Mouse (Mus musculus) G1E (cell line): ENCODE data around the gene Vps13d. TPM values are rescaled to one million over a fixed set of nuclear protein-coding genes. Genes with fewer than 3 reads are reported as not detected.

Source experiments
- ATAC-seq: 2 replicates; pipeline ENCODE4 v1.8.0; 2016; ENCODE audit warnings: mild to moderate bottlenecking; ENCODE audit not compliant: insufficient number of reproducible peaks, poor library complexity, low FRiP score, severe bottlenecking; ENCODE audit errors: extremely low read depth
- DNase-seq: peaks from one replicate; pipeline ENCODE4 v3.0.0; 2012; ENCODE audit warnings: low spot score
- H3K27me3 ChIP-seq: 2 replicates; pipeline ENCODE4 v1.6.1; 2012; ENCODE audit warnings: mild to moderate bottlenecking, low read length, inconsistent platforms; ENCODE audit not compliant: insufficient read depth
- H3K36me3 ChIP-seq: replicated peaks from 2 replicates; pipeline ENCODE3; 2012; ENCODE audit warnings: mild to moderate bottlenecking, inconsistent platforms
- H3K4me1 ChIP-seq: 2 replicates; pipeline ENCODE4 v1.6.1; 2012; ENCODE audit warnings: low read depth, low read length, inconsistent platforms, mixed read lengths; ENCODE audit not compliant: insufficient read depth
- H3K4me3 ChIP-seq: 2 replicates; pipeline ENCODE4 v1.5.1; 2012; ENCODE audit warnings: low read depth, mild to moderate bottlenecking, inconsistent platforms, low read length, moderate library complexity, mixed read lengths
- H3K9me3 ChIP-seq: replicated peaks from 2 replicates; pipeline ENCODE4 v1.6.1; 2012; ENCODE audit warnings: inconsistent platforms
- CTCF ChIP-seq: IDR thresholded peaks from 2 replicates; pipeline ENCODE4 v1.5.1; 2012; ENCODE audit warnings: low read depth, low read length, inconsistent platforms, mixed read lengths
- GATA1 ChIP-seq: IDR thresholded peaks from 2 replicates; pipeline ENCODE4 v1.6.1; 2012; ENCODE audit warnings: borderline replicate concordance, low read length, inconsistent platforms, mixed read lengths
- GATA2 ChIP-seq: IDR thresholded peaks from 2 replicates; pipeline ENCODE4 v1.6.1; 2012; ENCODE audit warnings: low read depth, low read length, inconsistent platforms, borderline replicate concordance
- POLR2AphosphoS5 ChIP-seq: IDR thresholded peaks from 2 replicates; pipeline ENCODE4 v1.6.1; 2012; ENCODE audit warnings: low read depth, low read length, inconsistent platforms; ENCODE audit not compliant: insufficient replicate concordance
- TAL1 ChIP-seq: conservative IDR thresholded peaks from 2 replicates; pipeline ENCODE4 v1.6.1; 2012; ENCODE audit warnings: low read depth, low read length, inconsistent platforms, mixed read lengths
- polyA plus RNA-seq: library from polyadenylated mRNA; stranded (reverse); fragments of >175 nt; gene quantifications from 2 replicates; pipeline ENCODE4 v1.2.3, GENCODE M21; 2012
- total RNA-seq, 2 experiments: library from RNA; stranded (forward) in 1 of 2; stranded (reverse) in 1 of 2; fragments of 200-1000 nt in 1 of 2; fragments of >200 nt in 1 of 2; fragmentation: Nextera tagmentation in 1 of 2; gene quantifications; 2 replicates each; pipeline ENCODE4 v1.2.3; 2014 to 2017

The Vps13d gene
- total and polyA plus RNA-seq, 3 experiments, result 7.7 to 38.8 (median 34.7) TPM

GRCm38 (mm10) chr4:145058749-145059442 lies 135.9 kb downstream of the Vps13d start:
- DNase-seq (no peak), ATAC-seq (peak; percentile 35)
- no peak overlapping the region for H3K4me3 ChIP-seq
- TF ChIP-seq GATA2 (no peak), POLR2AphosphoS5 (no peak), GATA1 (no peak), CTCF (no peak), TAL1 (no peak)
- peaks cover 91% of the 10 kb centered on the region for H3K36me3 ChIP-seq
- H3K4me1 ChIP-seq, result peaks cover 13% of the 10 kb centered on the region
- no peaks in the 10 kb centered on the region for H3K9me3 ChIP-seq
- no peaks in the 10 kb centered on the region for H3K27me3 ChIP-seq

GRCm38 (mm10) chr4:145056346-145056745 lies 138.5 kb downstream of the Vps13d start:
- Histone ChIP-seq H3K4me3 (no peak overlapping the region), H3K36me3 (peaks cover 92% of the 10 kb centered on the region), H3K4me1 (peaks cover 13% of the 10 kb centered on the region), H3K9me3 (no peaks in the 10 kb centered on the region), H3K27me3 (no peaks in the 10 kb centered on the region)
- no peak for TF ChIP-seq TAL1
- TF ChIP-seq GATA2, result no peak
- TF ChIP-seq POLR2AphosphoS5, result no peak
- TF ChIP-seq GATA1, result no peak
- no peak for TF ChIP-seq CTCF
- ATAC-seq, result no peak
- DNase-seq, result no peak

- Histone ChIP-seq H3K27me3 (no peaks in the 10 kb centered on the region), H3K4me1 (peaks cover 13% of the 10 kb centered on the region), H3K36me3 (peaks cover 87% of the 10 kb centered on the region), H3K9me3 (no peaks in the 10 kb centered on the region), H3K4me3 (no peak overlapping the region)
- ATAC-seq (no peak), DNase-seq (no peak)
- TF ChIP-seq CTCF, result no peak
- no peak for TF ChIP-seq GATA1
- no peak for TF ChIP-seq POLR2AphosphoS5
- no peak for TF ChIP-seq TAL1
- no peak for TF ChIP-seq GATA2
Measured at GRCm38 (mm10) chr4:145055792-145056191, 139.0 kb downstream of the Vps13d start.

DNA sequence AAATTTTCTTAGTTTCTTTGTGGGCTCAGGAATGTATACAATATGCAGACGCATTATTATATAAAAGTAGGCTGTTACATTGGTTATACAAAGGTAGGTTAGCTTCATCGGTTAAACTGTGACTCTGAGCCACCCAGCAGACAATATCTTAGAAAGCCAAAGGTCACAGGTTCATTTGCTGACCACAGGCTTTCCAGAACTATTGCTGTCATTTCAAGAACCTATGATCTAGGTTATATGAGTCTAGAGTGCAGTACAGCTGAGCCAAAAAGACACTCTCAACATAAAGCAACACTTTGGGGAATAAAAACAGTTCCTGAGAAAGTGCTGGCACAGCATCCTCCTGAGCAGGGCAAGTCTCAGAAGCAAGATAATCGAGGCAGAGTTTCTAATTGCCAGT lies 140.4 kb downstream of the Vps13d start:
- H3K4me3 ChIP-seq, result no peak overlapping the region
- peaks cover 18% of the 10 kb centered on the region for H3K4me1 ChIP-seq
- H3K36me3 ChIP-seq, result peaks cover 87% of the 10 kb centered on the region
- H3K9me3 ChIP-seq, result no peaks in the 10 kb centered on the region
- DNase-seq (no peak), ATAC-seq (no peak)
- H3K27me3 ChIP-seq, result no peaks in the 10 kb centered on the region
- TF ChIP-seq CTCF, result no peak
- no peak for TF ChIP-seq POLR2AphosphoS5
- no peak for TF ChIP-seq GATA1
- no peak for TF ChIP-seq GATA2
- TF ChIP-seq TAL1, result no peak

DNA sequence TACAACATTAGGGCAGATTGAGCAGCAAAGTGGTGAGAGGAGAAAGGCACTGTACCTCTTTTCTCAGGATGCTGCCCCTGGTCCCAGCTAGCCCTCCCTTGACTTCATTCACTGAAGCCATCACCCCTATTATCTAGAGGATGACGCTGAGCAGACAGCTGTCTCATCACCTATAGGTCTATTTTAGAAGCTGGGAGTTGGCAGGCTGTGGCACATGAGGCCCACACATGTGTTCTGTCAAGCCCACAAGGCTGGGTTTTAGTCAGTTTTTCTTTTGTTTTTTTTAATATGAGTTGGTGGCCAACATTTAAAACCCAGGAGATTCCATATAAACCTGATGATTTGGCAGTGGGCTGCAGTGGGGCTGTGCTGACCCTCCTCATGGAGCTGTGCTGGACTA lies 142.1 kb downstream of the Vps13d start:
- Histone ChIP-seq H3K27me3 (no peaks in the 10 kb centered on the region), H3K9me3 (no peaks in the 10 kb centered on the region), H3K36me3 (peaks cover 80% of the 10 kb centered on the region), H3K4me1 (peaks cover 11% of the 10 kb centered on the region), H3K4me3 (no peak overlapping the region)
- DNase-seq (no peak), ATAC-seq (no peak)
- TF ChIP-seq GATA2, result no peak
- TF ChIP-seq TAL1, result no peak
- no peak for TF ChIP-seq POLR2AphosphoS5
- no peak for TF ChIP-seq CTCF
- TF ChIP-seq GATA1, result no peak

DNA sequence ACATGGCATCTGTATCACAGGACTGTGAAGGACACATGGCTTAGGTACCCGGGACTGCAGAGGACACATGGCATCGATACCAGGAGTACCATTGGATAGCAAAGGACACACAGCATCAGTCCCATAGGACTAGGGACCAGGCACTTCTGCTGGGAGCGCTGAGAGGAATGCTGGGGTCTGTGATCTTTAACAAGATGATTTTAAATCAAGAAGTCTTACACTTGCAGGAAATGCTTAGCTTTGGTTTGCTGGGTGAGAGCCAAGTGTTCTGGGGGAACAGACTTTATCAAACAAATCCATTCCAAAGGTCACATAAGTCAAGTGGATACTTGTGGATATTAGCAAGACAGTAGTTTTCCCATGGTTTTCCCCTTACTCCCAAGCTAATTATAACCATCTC lies 142.5 kb downstream of the Vps13d start:
- no peak for ATAC-seq
- Histone ChIP-seq H3K4me3 (no peak overlapping the region), H3K27me3 (no peaks in the 10 kb centered on the region), H3K4me1 (peaks cover 11% of the 10 kb centered on the region), H3K9me3 (no peaks in the 10 kb centered on the region), H3K36me3 (peaks cover 81% of the 10 kb centered on the region)
- TF ChIP-seq TAL1 (no peak), CTCF (no peak), GATA1 (no peak), GATA2 (no peak), POLR2AphosphoS5 (no peak)
- no peak for DNase-seq
